Mouse (Mus musculus) c-Kit-positive CD71-negative TER-119-negative erythroid progenitor cells, embryonic 14.5 days (primary cell): ENCODE results near the gene Gdpd4.

Source experiments
- DNase-seq: peaks from one replicate; pipeline ENCODE4 v3.0.0-alpha.2; 2013; ENCODE audit warnings: low read depth

The Gdpd4 gene

DNA sequence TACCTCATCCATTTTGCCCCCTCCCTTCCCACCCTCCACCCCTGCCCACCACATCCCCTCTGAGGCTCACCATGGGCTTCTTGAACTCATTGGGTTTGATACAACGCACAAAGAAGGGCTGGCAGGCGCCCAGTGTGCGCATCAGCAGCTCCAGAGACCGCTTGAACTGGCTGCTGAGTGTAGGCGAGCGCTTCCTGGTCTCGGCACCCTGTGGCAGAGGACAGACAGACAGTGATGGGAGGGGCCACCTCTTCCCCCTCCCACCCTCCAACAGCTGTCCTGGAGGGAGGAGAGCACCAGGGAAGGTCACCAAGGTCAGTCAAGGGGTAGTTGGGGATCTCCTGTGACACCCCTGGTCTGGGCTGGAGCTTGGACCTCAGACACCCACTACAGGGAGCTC, 165.6 kb downstream of the Gdpd4 start:
- no peak for DNase-seq

DNA sequence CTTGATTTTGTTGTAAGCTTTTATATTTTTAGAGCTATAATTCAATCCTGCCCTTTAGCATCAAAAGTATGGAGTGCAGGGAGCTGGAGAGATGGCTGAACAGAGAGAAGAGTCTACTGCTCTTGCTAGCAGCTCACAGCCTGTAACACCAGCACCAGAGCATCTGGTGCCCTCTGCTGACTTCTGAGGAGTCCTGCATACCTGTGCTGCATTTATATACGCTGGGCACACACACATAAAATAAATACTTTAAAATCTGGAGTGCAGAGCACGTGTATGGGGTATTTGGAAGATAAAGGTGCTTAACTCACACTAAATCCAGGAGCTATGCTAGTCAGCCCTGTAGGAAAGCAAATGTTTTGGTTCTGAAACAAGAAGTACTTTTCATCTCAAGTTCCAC, 166.6 kb downstream of the Gdpd4 start:
- DNase-seq = no peak

DNA sequence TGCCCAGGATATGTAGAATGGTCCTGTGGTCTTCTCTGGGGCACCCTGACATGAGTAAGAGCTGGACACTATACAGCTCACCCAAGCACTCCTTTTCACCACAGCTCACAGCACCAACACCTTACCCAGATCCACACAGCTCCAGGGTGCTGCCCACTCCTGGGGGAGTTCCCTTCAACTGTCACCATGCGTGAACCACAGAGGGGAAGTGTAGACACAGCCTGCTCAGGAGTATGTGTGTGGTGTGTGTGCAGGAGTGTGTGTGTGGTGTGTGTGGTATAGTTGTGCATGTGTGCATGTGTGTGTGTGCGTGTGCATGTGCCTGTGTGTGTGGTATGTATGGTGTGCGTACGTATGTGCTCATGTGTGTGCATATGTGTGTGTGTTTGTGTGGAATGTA, 176.1 kb downstream of the Gdpd4 start:
- no peak for DNase-seq

DNA sequence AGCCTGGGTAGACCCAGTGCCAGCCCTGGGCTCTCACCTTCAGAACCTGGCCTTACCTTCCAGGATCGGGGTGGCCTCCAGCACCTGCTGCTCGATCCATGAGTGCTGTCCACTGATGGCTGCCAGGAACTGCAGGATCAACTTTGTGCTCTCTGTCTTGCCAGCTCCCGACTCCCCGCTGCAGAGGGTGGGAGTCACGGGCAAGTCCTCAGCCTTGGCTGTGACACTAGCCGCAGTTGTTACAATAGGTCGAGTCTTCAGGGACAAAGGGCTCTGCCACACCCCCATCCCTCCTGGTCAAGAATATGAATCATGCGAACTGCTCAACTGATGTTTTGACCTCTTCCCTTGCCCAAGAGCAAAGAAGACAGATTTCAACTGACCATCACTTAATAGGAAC, 177.8 kb downstream of the Gdpd4 start:
- DNase-seq = no peak
